Mouse (Mus musculus) heart, embryonic 14.5 days (tissue): ENCODE data around the gene Insyn1. TPM values are rescaled to one million over a fixed set of nuclear protein-coding genes. Genes with fewer than 3 reads are reported as not detected.

ENCODE experiments used
- ATAC-seq: fragments of 200-750 bp; cut with Nextera tagmentation; 2 replicates; pipeline ENCODE4 v1.8.0; 2017; ENCODE audit warnings: low read depth, moderate TSS enrichment; ENCODE audit not compliant: insufficient number of reproducible peaks, insufficient read depth, low FRiP score
- H3K27ac ChIP-seq, 2 experiments: fragments of 200-500 bp in 1 of 2; fragments of 300-500 bp in 1 of 2; sonication (generic) in 1 of 2; replicated peaks in 1 of 2; 2 replicates each; pipeline ENCODE4 v1.5.1; 2012 to 2014; ENCODE audit warnings: low read depth in 2 of 2, low read length in 2 of 2, control low read depth in 1 of 2, mild to moderate bottlenecking in 1 of 2, mixed read lengths in 1 of 2; ENCODE audit not compliant: control insufficient read depth in 1 of 2, insufficient read depth in 1 of 2
- H3K27me3 ChIP-seq: fragments of 300-500 bp; sonication (generic); 2 replicates; pipeline ENCODE4 v1.6.1; 2014; ENCODE audit warnings: mild to moderate bottlenecking, low read length, control low read depth; ENCODE audit not compliant: control insufficient read depth, insufficient read depth
- H3K36me3 ChIP-seq: fragments of 300-500 bp; sonication (generic); 2 replicates; pipeline ENCODE4 v1.6.1; 2014; ENCODE audit warnings: mild to moderate bottlenecking, control low read depth, low read length, mixed read lengths; ENCODE audit not compliant: control insufficient read depth, insufficient read depth
- H3K4me1 ChIP-seq, 2 experiments: fragments of 200-500 bp in 1 of 2; fragments of 300-500 bp in 1 of 2; sonication (generic) in 1 of 2; 2 replicates each; pipeline ENCODE4 v1.6.1; 2012 to 2014; ENCODE audit warnings: low read length in 2 of 2, control low read depth in 1 of 2, mixed read lengths in 1 of 2; ENCODE audit not compliant: control insufficient read depth in 2 of 2, insufficient read depth in 2 of 2
- H3K4me2 ChIP-seq: fragments of 300-500 bp; sonication (generic); 2 replicates; pipeline ENCODE4 v1.6.1; 2014; ENCODE audit warnings: mild to moderate bottlenecking, low read length
- H3K4me3 ChIP-seq, 2 experiments: fragments of 200-500 bp in 1 of 2; fragments of 300-500 bp in 1 of 2; sonication (generic) in 1 of 2; 2 replicates each; pipeline ENCODE4 v1.5.1; 2012 to 2014; ENCODE audit warnings: low read length in 2 of 2, mild to moderate bottlenecking in 2 of 2, control low read depth in 1 of 2, low read depth in 1 of 2, moderate library complexity in 1 of 2; ENCODE audit not compliant: control insufficient read depth in 1 of 2, insufficient read depth in 1 of 2
- H3K9ac ChIP-seq: fragments of 300-500 bp; sonication (generic); 2 replicates; pipeline ENCODE4 v1.6.1; 2014; ENCODE audit warnings: mild to moderate bottlenecking, low read length
- H3K9me3 ChIP-seq: fragments of 300-500 bp; sonication (generic); 2 replicates; pipeline ENCODE4 v1.6.1; 2016; ENCODE audit warnings: low read length, control low read depth; ENCODE audit not compliant: control insufficient read depth
- WGBS: fragments of 180-500 bp; shearing (Covaris S2); extraction: QIAGEN DNeasy Blood & Tissue Kit; methylation state at CpG from one replicate; pipeline ENCODE4 v1.1.7; 2014; 5-methylcytosine and 5-hydroxymethylcytosine counted together
- polyA plus RNA-seq: library from polyadenylated mRNA; unstranded; fragments of >200 nt; fragmentation: Nextera tagmentation; extraction: Ambion mirVana; gene quantifications from 2 replicates; pipeline ENCODE4 v1.2.1, GENCODE M21; 2014

The Insyn1 gene
- polyA plus RNA-seq, 1 experiment from 2014 or later = 1.8 TPM

GRCm38 (mm10) chr9:58489133-58489864, 896 bp downstream of the Insyn1 start:
- 7% methylated on average over 13 of the region's 13 CpGs for WGBS
- Histone ChIP-seq H3K27me3 (peaks cover 51% of the 10 kb centered on the region), H3K4me3 (peak overlapping the region; percentile 66 to 75), H3K9ac (peak overlapping the region; percentile 80), H3K27ac (no peak overlapping the region), H3K36me3 (no peaks in the 10 kb centered on the region), H3K9me3 (no peaks in the 10 kb centered on the region), H3K4me1 (peaks cover 8 to 16% of the 10 kb centered on the region in 2 experiments; a peak in 3 of 4 replicates), H3K4me2 (peak overlapping the region; percentile 100)
- ATAC-seq = no peak

GRCm38 (mm10) chr9:58489865-58490165, 1.4 kb downstream of the Insyn1 start:
- Histone ChIP-seq H3K4me1 (peaks cover 8 to 16% of the 10 kb centered on the region in 2 experiments; a peak in 3 of 4 replicates), H3K36me3 (no peaks in the 10 kb centered on the region), H3K4me2 (peak overlapping the region; percentile 100), H3K27me3 (peaks cover 51% of the 10 kb centered on the region), H3K27ac (no peak overlapping the region), H3K4me3 (0 out of 4 replicates have a peak overlapping the region, but pooled peaks of 1 of the 2 experiments have one; percentile 2), H3K9ac (peak overlapping the region; percentile 80; the same call in 1 of the 2 replicates), H3K9me3 (no peaks in the 10 kb centered on the region)
- no peak for ATAC-seq
- WGBS = 11% methylated on average over 7 of the region's 7 CpGs

GRCm38 (mm10) chr9:58490391-58490790, 2.0 kb downstream of the Insyn1 start:
- Histone ChIP-seq H3K36me3 (no peaks in the 10 kb centered on the region), H3K9ac (no peak overlapping the region), H3K9me3 (no peaks in the 10 kb centered on the region), H3K27me3 (peaks cover 45% of the 10 kb centered on the region), H3K4me3 (no peak overlapping the region), H3K4me2 (no peak overlapping the region), H3K27ac (no peak overlapping the region), H3K4me1 (peaks cover 8 to 16% of the 10 kb centered on the region in 2 experiments; a peak in 3 of 4 replicates)
- no peak for ATAC-seq
- WGBS = 63% methylated on average over 2 of the region's 2 CpGs

DNA sequence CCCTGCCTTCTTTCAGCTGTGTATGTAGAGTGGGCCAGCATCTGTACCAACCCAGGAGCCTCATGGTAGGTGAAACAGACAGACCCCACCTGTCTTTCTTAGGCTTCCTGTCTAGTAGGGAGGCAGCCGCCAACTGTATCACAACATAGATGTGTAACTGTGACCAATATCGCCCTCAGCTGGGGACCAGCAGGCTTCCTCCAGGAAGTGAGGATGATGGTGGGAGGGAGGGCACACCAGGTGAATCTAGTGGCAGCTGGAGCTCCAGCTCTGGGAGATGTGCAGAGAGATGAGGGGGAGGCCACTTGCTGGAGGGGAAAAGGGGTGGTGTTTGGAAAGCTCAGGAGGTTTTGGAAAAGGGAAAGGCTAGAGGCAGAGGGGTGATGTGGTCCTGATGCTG, 6.6 kb downstream of the Insyn1 start:
- H3K36me3 ChIP-seq = no peaks in the 10 kb centered on the region
- H3K4me3 ChIP-seq = no peak overlapping the region
- H3K9me3 ChIP-seq = no peaks in the 10 kb centered on the region
- H3K27ac ChIP-seq = no peak overlapping the region
- WGBS = 69% methylated on average over 2 of the region's 2 CpGs
- no peak for ATAC-seq
- H3K4me1 ChIP-seq = peaks cover 2 to 3% of the 10 kb centered on the region in 2 experiments; a peak in 3 of 4 replicates
- no peak overlapping the region for H3K4me2 ChIP-seq
- no peak overlapping the region for H3K9ac ChIP-seq
- peaks cover 19% of the 10 kb centered on the region for H3K27me3 ChIP-seq

- no peak overlapping the region for H3K4me2 ChIP-seq
- no peak overlapping the region for H3K9ac ChIP-seq
- H3K27ac ChIP-seq = no peak overlapping the region
- 20% methylated on average over 4 of the region's 4 CpGs for WGBS
- peaks cover 0 to 2% of the 10 kb centered on the region in 2 experiments; a peak in 2 of 4 replicates for H3K4me1 ChIP-seq
- no peaks in the 10 kb centered on the region for H3K36me3 ChIP-seq
- H3K9me3 ChIP-seq = no peaks in the 10 kb centered on the region
- ATAC-seq = no peak
- peaks cover 6% of the 10 kb centered on the region for H3K27me3 ChIP-seq
- H3K4me3 ChIP-seq = no peak overlapping the region
These were observed 8.2 kb downstream of the Insyn1 start for GRCm38 (mm10) chr9:58496470-58497182.

- H3K9ac ChIP-seq = no peak overlapping the region
- no peaks in the 10 kb centered on the region for H3K36me3 ChIP-seq
- H3K27ac ChIP-seq = no peak overlapping the region
- 80% methylated on average over 4 of the region's 4 CpGs for WGBS
- H3K27me3 ChIP-seq = no peaks in the 10 kb centered on the region
- no peak for ATAC-seq
- H3K4me1 ChIP-seq = peaks cover 0 to 2% of the 10 kb centered on the region in 2 experiments; a peak in 2 of 4 replicates
- H3K9me3 ChIP-seq = no peaks in the 10 kb centered on the region
- no peak overlapping the region for H3K4me3 ChIP-seq
- no peak overlapping the region for H3K4me2 ChIP-seq
These were observed 9.5 kb downstream of the Insyn1 start for GRCm38 (mm10) chr9:58497942-58498341.

DNA sequence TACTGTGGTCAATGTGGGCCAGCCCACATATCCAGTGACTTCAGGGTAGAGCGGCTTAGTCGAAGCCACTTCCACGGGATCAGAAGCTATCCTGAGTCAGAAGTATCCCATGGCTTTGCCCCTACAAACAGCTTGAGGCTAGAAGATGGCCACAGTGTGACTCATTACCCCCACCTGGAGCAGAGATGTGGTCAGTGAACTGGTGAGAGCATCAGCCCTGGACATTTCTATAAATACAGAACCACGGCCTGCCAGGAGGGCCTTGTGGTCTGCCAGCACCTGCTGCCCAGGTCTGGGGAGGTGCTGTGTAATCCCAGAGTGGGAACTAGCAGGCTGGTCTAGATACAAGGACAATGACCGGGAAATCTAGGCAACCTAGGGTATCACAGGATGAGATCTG, 12.5 kb downstream of the Insyn1 start:
- Histone ChIP-seq H3K27me3 (no peaks in the 10 kb centered on the region), H3K4me2 (no peak overlapping the region), H3K9me3 (no peaks in the 10 kb centered on the region), H3K4me1 (peaks cover 0 to 2% of the 10 kb centered on the region in 2 experiments; a peak in 2 of 4 replicates), H3K9ac (no peak overlapping the region), H3K36me3 (no peaks in the 10 kb centered on the region), H3K4me3 (no peak overlapping the region), H3K27ac (no peak overlapping the region)
- no peak for ATAC-seq
- WGBS = 74% methylated on average over 5 of the region's 5 CpGs
